Comparison of ENCODE assay signal across 12 mouse cellular contexts in genomic region chr2:60923756-60924544, GRCm38 (mm10). TPM values are rescaled to one million over a fixed set of nuclear protein-coding genes. Genes with fewer than 3 reads are reported as not detected.
DNase-seq lines count a peak whose midpoint lies in the region; ATAC-seq lines count a peak whose summit lies in the region.
"Had no signal": no experiment of that assay in that cellular context is flagged by ENCODE, and none has a peak within 500 bp of the region (broad histone marks: within the 10 kb centered on the region; RNA-seq: fewer than 3 reads in every experiment).

No protein-coding gene starts in this region.

- peaks cover 3% of the 10 kb centered on the region; the same call in 1 of the 2 replicates for H3K36me3 ChIP-seq in heart, embryonic 10.5 days
- no peaks in the 10 kb centered on the region for H3K36me3 ChIP-seq in lung, embryonic 16.5 days (ENCODE audit: control insufficient read depth, insufficient read depth, low read length)
- H3K36me3 ChIP-seq: hindbrain, embryonic 12.5 days had no signal

- DNase-seq in heart, embryonic 10.5 days (ENCODE audit: low spot score), result no peak
- DNase-seq in heart, postnatal 25 days (ENCODE audit: low spot score), result no peak
- DNase-seq in lung, postnatal 4 days, result no peak
- DNase-seq in thymus, postnatal 36 days, result peak; percentile 9 to 20
- DNase-seq in right cerebral cortex, postnatal 10 days (ENCODE audit: low spot score in 2 of 2), result no peak
- DNase-seq in adrenal gland, postnatal 4 days (ENCODE audit: low spot score in 2 of 2), result no peak
- DNase-seq: cerebellum, adult 9-11 months; kidney, adult 8-10 months had no signal

- no peak overlapping the region for H3K4me2 ChIP-seq in lung, embryonic 16.5 days (ENCODE audit: low read depth, low read length)
- H3K4me2 ChIP-seq: hindbrain, embryonic 12.5 days had no signal

- H3K27me3 ChIP-seq in heart, embryonic 10.5 days (ENCODE audit: insufficient read depth, poor library complexity, severe bottlenecking), result no peaks in the 10 kb centered on the region
- no peaks in the 10 kb centered on the region for H3K27me3 ChIP-seq in lung, embryonic 16.5 days (ENCODE audit: control insufficient read depth, insufficient read depth, low read depth, low read length)
- H3K27me3 ChIP-seq: hindbrain, embryonic 12.5 days had no signal

- no peak overlapping the region for H3K4me3 ChIP-seq in heart, embryonic 10.5 days
- H3K4me3 ChIP-seq in lung, embryonic 16.5 days (ENCODE audit: low read length), result no peak overlapping the region
- H3K4me3 ChIP-seq: hindbrain, embryonic 12.5 days had no signal

- 0 out of 2 replicates have a peak overlapping the region, but pooled peaks have one; percentile 24 for H3K27ac ChIP-seq in heart, embryonic 10.5 days
- peak overlapping the region; percentile 12; the same call in 1 of the 2 replicates for H3K27ac ChIP-seq in lung, embryonic 16.5 days (ENCODE audit: low read length)
- H3K27ac ChIP-seq: hindbrain, embryonic 12.5 days; liver, embryonic 14.5 days had no signal

- intact Hi-C loops in heart, postnatal 25 days (cut with DNase I), result loop anchor here (5.0 kb wide), 1 partner anchor 112 kb away; no protein-coding TSS in a partner anchor

- H3K9ac ChIP-seq in lung, embryonic 16.5 days (ENCODE audit: low read length), result no peak overlapping the region
- H3K9ac ChIP-seq: hindbrain, embryonic 12.5 days; liver, embryonic 14.5 days had no signal

- no peak for ATAC-seq in lung, embryonic 16.5 days (ENCODE audit: low read depth)
- peak; percentile 78 for ATAC-seq in inflammation-experienced regulatory T-cells, adult 6 months

- H3K9me3 ChIP-seq in heart, embryonic 10.5 days, result no peaks in the 10 kb centered on the region
- no peaks in the 10 kb centered on the region for H3K9me3 ChIP-seq in lung, embryonic 16.5 days (ENCODE audit: control insufficient read depth, low read length)
- H3K9me3 ChIP-seq: hindbrain, embryonic 12.5 days had no signal

- peaks cover 66% of the 10 kb centered on the region for H3K4me1 ChIP-seq in heart, embryonic 10.5 days
- peaks cover 39% of the 10 kb centered on the region for H3K4me1 ChIP-seq in lung, embryonic 16.5 days (replicated peaks; ENCODE audit: control insufficient read depth, insufficient read depth, low read length)

- 49% methylated on average over 11 of the region's 11 CpGs for WGBS in heart, embryonic 10.5 days
- 37% methylated on average over 11 of the region's 11 CpGs for WGBS in lung, embryonic 16.5 days

RNA-seq across cellular contexts. Expression of gene Rbms1, which starts 39.0 kb away (rescaled TPM):
- polyA plus RNA-seq in heart, embryonic 10.5 days (2016; fragmentation: Nextera tagmentation; extraction: Ambion mirVana), result 124 and 146 TPM in 2 replicates
- 10 to 100 TPM; 47.3 to 47.7 TPM for total RNA-seq in heart, postnatal 25 days (2021)
- 129 and 130 TPM in 2 replicates for polyA plus RNA-seq in lung, embryonic 16.5 days (2015; fragmentation: Nextera tagmentation; extraction: Ambion mirVana)
- polyA plus RNA-seq in inflammation-experienced regulatory T-cells, adult 6 months (2017; shearing (Covaris generic)), result 10 to 100 TPM; 16.6 to 26.0 (median 22.2) TPM
- total RNA-seq in adrenal gland, postnatal 4 days (2021), result 100 to 1,000 TPM in 1 of 2 experiments, 10 to 100 TPM in 1; 93.4 to 102 TPM

Comparison
In these comparisons a context has a peak if more than half of its experiments do, and no peak if none do; other contexts are left out.
1. DNase-seq: peak in thymus, postnatal 36 days (2 of 2); none in heart, embryonic 10.5 days (single experiment), heart, postnatal 25 days (single experiment), lung, postnatal 4 days (0 of 2), right cerebral cortex, postnatal 10 days (0 of 2) and adrenal gland, postnatal 4 days (0 of 2).